Mouse (Mus musculus) neutrophil, adult 83 days (primary cell): ENCODE measurements around the gene Exoc5. TPM values are rescaled to one million over a fixed set of nuclear protein-coding genes. Genes with fewer than 3 reads are reported as not detected.

Experiments used
- total RNA-seq, 2 experiments: library from RNA; stranded (reverse); gene quantifications; one replicate each; pipeline ENCODE4 v1.2.4; 2023

Gene Exoc5
- 10 to 100 TPM; 33.8 to 35.0 TPM for total RNA-seq

DNA sequence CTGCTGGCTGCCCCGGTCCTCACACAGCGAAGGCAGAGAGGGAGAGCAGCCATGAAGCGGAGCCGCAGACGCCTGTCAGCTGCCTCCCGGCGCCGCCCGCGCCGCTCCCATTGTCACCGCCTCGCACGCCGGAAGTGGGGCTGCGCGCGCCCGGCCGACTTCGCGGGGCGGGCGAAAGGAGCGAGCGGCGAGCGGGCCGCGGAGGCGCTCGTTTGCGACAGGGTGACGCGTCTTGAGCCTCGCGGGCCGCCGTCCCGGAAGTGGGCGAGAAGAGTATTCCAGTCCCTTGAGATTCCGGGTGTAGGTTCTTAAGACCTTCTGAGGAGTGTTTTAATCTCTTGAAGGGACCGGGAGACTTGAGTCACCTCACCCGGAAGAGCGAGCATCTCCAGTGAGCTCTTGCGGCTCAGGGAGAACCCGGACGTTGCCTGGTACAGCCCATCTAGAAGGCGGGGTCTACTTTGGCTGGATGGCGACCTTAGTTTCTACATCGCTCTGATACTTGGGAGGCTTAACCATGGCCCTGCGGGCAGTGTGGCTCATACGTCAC lies at the start of gene Exoc5:
Gene Exoc5, minus strand, starts transcription at position 380 of the 550 bp plus-strand sequence.

DNA sequence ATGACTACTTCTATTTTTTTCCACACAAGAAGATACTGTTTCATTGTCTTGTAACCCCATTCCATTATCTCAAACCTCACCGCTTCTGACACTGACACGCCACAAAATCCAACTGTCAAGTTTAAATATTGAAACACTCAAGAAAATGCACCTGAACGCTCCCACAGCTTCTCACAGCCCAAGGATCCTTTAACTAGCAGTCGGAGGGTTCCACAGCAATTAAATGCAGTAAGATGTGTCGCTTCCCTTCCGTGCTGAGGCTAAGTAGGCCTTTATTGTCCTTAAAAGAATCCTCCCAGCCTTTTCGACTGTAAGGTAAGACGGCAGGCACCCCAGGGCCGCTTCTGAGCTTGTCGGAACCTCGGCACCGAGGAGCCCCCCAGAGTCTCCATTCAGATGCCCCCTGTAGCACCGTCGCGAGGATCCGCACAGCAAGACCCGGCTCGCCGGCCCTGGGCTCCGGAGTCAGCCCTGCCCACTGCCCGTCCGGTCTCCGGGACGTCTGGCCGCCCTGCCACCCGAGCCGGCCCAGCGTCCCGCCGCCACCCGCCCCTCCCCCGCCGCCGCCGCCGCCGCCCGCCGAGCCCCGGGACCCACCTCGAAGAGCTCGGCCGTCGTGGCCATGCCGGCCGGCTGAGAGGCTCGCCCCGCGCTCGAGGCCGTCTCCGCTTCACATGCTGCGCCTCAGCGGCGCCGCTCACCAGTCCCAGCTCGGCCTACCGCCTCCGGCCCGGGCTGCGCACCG lies 752 bp downstream of the Exoc5 start, which contains the start of gene Ap5m1:
Gene Ap5m1, plus strand, starts transcription at position 569 of the 745 bp plus-strand sequence.

Other genes starting within 250 kb of the Exoc5 start
- 10 to 100 TPM; 15.3 to 17.8 TPM for gene Ap5m1, start 556 bp downstream of the Exoc5 start, total RNA-seq
- gene Naa30, start 105.6 kb upstream of the Exoc5 start, total RNA-seq, result 10 to 100 TPM; 13.5 to 15.3 TPM
- not detected for gene ccdc198, start 178.8 kb upstream of the Exoc5 start, total RNA-seq